Mouse (Mus musculus): ENCODE measurements around the gene Emp1.

DNA sequence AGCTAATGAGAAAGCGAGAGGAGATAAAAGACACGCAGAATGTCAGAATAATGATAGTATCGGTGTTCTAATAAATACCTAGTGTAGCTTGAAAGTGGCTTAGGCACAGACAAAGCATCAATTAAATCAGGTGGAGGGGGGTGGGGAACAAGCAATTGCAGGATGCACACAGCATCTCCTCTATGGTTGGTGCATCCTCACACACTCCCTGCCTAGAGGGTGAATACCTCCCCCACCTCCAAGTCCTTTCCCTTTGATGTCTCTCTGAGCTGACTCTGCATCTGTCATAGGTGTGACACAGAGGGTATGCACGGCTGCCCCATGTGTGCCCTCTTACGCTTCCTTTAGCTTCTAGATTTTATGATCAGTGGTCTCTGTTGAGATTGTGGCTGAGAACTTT lies 13.5 kb downstream of the Emp1 start:
- TF ChIP-seq CTCF (IDR thresholded peaks at IDR 0.05; ENCODE audit: borderline replicate concordance, control insufficient read depth, extremely low read depth, insufficient read depth, low read length, poor library complexity) (no peak), POLR2A (IDR thresholded peaks at IDR 0.05; ENCODE audit: control insufficient read depth, extremely low read depth, insufficient read depth, low read length, poor library complexity) (no peak)
